Mouse (Mus musculus) stomach, postnatal 0 days (tissue): Measurements from ENCODE around the gene Slc25a15.

Experiments
- CTCF ChIP-seq: IDR thresholded peaks from 2 replicates; pipeline ENCODE4 v1.5.1; 2016; ENCODE audit warnings: antibody characterized with exemption, low read depth, mild to moderate bottlenecking, moderate library complexity
- EP300 ChIP-seq: optimal IDR thresholded peaks from 2 replicates; pipeline ENCODE3; 2016; ENCODE audit warnings: antibody characterized with exemption

DNA sequence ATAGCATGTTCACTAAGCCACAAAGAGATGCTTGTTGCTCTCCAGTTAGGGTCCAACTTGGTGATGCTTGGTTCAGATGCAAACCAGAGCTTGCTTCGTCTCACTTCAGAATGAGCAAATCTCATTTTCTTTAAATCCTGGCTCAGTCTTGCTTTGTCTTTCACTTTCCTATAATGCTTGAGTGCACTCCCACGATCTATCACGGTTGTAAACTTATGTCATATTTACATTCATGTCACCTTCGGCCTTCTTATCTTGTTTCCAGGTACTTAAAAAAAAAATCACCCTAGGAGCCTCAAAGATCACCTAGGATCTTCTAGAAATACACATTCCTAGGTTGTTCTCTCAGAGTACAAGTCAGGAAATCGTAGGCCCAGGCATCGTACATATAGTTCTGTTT is 38.5 kb downstream of the Slc25a15 start:
- TF ChIP-seq CTCF (no peak), EP300 (no peak)
